Mouse (Mus musculus) brain, embryonic 18.5 days (tissue): ENCODE measurements around the gene Cenpp.

Experiments used
- DNase-seq: peaks from one replicate; pipeline ENCODE4 v3.0.0-alpha.2; 2012; ENCODE audit warnings: low read depth, low spot score

Cenpp gene

DNA sequence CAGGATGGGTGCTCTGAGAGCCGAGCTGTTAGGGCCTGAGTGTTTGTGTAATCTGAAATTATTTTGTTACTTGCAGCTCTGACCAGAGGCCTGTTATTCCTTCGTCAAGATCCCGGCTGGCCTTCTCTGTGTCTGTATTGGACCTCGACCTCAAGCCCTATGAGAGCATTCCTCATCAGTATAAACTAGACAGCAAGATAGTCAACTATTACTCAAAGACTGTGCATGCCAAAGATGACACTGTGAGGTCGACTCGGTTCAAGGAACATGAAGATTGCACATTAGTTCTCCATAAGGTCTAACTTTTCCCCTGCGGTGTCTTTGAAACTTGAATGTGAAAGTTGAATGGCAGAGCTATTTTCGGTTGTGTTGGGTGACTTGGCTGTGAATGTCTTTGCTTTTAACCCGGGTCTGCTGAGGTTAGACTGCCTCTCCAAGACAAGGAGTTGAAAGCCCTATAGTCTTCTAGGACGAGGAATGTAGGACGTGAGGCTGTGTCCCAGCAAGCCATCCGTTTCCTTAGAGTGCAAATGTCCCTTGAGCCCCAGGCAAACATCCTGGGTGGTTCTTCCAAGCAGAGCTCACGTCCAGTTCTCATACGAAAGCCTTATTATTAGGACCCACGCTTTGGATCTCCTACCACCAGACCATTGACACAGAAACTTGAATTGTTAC lies 191.0 kb downstream of the Cenpp start:
- DNase-seq: no peak

DNA sequence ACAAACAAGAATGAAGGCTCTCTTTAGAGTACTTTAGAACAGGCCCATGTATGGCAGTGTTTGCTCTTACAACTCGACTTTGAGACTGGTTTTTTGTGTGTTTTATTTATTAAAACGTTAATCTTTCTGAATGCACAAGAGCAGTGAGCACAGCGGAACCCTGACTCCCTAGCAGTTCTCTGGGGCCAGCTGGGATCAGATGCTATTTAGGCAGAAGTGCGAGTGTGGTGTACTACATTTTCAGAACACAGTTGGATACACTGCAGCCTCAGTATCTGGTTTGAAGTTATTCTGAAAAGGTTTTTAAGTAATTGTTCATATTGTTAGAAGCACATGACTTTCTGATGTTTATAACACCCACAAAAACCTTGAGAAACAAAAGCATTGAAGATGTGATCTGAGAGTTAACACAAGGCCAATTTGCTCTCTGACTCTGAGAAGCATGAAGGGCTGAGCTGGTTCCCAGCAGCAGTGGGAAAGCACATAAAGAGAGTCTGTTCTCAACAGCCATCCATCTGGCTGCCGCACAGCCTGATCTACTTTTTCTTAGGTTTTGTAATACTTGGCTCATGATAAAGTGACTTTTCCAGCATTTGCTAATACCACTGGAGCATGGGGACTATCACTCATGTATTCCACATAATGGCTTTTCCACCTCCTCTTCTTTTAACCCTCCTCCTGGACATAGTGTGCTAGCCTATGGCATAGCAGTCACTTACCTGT lies 191.7 kb downstream of the Cenpp start:
- DNase-seq: no peak

DNA sequence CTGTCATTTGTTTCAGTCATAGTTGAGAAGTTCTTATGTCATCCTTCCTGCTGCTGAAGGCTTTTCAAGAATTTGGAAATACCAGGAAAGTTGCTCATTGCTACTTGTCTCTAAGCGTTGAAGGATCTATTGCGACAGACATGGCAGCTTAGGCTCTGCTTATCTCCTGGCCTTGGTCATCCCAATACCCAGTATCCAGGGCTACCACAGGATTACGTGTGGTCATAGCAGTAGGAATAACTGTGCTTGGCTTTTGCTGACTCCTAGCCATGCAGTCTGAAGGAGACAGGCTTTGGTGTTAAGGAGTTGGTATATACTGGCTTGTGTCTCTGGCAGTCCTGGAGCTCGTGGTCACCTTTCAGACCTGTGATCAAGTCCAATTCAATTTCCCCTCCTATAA lies 192.3 kb downstream of the Cenpp start:
- DNase-seq: no peak

DNA sequence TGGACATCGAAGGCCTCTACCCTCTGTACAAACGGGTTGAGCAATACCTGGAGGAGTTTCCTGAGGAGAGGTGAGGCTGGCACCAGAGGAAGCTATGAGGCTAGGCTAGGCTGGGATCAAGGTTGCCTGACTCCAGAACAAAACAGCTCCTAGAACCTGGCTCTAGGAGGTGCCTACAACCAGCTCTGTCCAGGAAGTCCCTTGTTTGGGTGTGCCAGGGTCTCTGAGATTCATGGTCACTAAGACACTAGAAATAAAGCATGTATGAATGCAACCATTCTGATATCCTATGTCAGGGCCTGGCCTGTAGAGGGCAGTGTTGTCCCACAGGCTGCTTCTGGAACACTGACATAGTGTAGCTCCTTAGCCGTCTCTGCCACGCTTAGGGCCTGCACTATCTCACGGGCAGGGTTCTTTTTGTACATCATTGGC lies 203.3 kb downstream of the Cenpp start:
- peak; percentile 36 for DNase-seq

DNA sequence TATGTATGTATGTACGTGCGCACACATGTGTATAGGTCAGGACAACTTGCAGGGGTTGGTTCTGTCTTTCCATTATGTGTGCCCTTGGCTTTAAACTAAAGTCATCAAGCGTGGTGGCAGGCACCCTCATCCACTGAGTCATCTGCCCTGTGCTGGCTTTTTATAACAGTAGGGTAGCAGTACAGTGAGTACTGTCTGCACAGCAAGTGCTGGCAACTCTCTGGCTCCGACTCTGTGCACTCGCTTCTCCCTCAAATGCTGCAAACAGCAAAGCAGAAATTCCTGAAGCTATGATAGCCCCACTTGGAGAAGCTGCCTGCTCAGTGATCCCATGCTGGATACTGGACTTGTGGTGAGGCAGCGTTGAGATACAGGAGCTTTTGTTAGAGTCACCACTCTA lies 208.1 kb downstream of the Cenpp start:
- DNase-seq: no peak

DNA sequence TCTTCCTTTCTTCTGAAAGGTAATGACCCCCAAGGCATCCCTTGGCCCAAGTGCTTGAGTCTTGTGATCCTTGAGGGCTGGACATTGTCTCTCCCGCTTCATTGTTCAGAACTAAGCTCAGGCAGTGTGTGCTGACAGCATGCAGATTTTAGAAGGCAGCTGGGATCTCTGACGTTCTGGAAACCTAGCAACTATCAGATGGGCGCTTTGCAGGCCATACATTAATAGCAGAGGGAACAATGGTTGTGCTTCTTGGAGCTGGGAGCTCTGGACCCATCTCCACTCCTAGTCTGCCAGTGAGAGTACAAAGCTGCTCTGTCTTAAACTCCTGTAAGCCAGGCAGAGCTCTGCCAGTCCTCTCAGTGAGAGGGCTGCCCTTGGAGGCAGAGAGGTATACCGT lies 216.4 kb downstream of the Cenpp start:
- no peak for DNase-seq

DNA sequence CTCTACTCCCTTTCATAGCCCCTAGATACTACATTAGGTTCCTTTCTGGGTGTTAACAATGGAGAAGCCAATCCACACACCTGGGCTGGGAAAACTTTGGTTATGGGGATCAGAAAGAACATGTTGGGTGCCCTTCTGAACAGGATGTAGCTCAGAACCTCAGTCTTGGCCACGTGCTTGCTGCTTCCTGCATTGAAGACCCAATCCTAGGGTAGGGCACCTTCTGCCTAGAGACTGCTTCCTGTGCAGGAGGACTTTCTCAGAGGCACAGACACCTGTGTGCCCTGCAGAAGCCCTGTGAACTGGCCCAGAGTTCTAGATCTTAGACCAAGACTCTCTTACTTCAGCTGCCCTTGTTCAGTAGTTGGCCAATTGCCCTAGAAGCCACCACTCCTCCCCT lies 216.8 kb downstream of the Cenpp start:
- DNase-seq: no peak

DNA sequence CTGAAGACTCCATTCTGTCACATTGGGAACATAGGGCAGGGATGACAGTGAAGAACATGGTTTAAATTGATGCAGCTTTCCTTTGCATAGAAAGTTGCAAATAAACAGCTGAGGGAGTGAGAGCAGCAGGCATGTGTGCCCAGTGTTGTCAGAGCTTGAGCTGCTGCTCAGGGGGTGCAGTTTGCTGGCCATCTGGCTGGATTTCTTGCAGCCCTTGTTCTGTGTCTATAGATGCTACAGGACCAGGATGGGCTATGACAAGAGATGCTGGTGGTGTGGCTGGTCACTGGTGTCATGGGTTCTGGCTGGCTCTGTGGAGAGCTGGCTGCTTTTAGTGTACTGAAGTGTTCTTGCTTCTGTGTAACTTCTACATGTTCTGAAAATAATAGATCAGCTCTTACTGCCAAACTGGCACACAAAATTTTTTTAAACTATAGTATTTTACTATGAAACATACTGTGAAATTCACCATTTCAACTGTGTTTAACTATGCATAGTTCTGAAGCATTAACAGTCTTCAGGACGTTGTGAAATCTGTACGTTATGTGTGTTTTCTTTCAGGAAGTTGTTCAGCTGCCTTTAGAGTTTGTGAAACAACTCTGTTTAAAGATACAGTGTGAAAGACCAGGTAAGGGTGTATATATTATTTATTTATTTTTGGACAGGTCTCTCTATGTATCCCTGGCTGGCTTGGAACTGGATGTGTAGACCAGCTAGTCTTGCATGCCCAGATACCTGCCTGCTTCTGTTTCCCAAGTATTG lies 219.1 kb downstream of the Cenpp start:
- DNase-seq: no peak

DNA sequence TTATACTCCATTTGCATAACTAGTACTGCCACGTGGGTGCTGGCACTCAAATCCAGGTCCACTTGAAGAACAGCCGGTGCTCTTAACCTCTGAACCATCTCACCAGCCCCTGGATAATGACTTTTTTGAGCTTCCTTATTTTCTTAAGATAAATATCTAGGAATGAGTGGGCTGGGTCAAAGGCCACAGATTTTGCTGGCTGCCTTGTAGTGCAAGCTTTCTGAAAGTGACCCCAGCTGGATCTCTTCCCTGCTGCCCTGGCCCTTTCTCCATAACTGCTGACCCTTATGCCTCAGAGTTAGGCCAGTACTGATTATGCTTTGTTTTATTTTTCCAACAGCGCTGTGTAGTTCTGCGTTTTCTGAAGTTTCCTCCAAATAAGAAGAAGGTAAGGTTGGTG lies 222.1 kb downstream of the Cenpp start:
- no peak for DNase-seq

DNA sequence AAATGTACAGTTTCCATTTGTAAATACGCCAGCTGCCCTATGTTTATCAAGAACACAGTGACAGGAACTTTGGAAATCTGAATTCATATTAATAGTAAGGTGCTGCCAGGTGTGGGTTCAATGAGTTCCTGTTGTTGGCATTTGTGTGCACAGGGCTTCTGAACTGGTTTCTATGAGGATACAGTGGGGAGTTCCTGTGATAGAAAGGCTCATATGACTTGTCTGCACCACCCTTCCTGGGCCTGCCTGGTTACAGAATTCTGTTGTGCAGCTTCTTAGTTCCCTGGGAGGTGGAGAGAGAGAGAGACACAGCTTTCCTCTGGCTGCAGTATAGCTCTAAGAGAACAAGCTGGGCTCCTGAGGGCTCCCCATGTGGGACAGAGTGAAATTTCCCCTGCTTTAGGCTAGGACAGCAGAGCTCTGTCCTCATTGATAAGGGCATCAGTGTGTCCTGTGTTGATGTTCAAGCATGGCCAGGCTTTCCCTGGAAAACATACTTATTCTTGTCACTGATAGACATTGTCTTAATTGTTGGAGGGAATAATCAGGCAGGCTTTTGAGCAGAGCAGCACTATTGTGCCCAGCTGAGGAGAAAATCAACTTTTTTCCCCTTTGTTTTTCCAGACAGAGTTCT lies 224.4 kb downstream of the Cenpp start:
- DNase-seq: no peak

DNA sequence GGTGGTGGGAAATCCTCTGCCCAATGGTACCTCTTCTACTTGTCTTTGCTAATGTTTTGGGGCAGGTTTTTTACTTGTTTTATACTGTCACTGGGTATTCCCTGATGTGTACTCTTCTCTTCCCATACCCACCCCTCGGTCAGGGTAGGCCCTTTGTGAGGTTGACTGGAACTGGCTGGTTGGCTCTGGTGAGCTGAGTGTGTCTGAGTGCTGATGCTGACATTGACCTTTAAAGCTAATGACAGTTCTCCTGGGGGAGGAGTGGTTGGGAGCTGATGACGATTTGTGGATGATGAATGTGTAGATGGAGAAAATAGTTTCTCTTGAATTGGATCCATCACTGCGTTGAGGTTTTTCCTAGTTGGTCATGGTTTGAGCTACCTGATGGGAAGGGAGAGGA lies 225.8 kb downstream of the Cenpp start:
- no peak for DNase-seq

DNA sequence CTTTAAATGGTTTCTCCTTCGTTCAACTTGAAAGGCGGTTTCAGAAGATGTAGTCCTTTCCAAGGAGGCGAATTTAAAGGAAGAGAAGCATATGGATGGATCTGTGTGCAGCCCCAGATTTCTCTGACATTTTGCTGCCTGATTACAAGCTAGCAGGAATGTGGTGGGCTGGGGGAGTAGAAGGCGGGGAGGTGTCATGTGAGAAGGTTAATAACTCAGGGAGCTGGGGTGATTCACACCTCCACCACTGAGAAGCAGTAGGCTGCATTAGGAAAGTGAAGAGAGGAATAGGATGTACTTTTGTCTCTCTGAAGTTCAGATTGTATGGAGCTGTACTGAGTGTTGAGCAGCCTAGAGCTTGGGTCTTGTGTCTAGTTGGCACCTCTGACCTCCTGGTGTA lies 230.6 kb downstream of the Cenpp start:
- DNase-seq: no peak

DNA sequence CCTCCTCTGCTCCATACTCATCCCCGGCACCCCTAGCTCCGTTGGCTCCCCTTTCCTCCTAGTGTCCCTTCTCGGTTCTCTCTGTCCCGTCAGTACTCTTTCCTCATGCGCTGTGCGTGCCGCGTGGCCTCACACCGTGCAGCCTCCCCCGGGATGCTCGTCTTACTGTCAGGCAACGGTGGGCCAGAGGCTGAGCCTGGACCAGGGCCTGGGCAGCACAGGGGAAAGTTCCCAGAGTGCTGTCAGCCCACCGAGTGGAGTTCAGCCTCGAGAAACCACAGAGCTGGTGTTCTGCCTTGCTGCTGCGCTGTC lies 231.0 kb downstream of the Cenpp start:
- DNase-seq: no peak

DNA sequence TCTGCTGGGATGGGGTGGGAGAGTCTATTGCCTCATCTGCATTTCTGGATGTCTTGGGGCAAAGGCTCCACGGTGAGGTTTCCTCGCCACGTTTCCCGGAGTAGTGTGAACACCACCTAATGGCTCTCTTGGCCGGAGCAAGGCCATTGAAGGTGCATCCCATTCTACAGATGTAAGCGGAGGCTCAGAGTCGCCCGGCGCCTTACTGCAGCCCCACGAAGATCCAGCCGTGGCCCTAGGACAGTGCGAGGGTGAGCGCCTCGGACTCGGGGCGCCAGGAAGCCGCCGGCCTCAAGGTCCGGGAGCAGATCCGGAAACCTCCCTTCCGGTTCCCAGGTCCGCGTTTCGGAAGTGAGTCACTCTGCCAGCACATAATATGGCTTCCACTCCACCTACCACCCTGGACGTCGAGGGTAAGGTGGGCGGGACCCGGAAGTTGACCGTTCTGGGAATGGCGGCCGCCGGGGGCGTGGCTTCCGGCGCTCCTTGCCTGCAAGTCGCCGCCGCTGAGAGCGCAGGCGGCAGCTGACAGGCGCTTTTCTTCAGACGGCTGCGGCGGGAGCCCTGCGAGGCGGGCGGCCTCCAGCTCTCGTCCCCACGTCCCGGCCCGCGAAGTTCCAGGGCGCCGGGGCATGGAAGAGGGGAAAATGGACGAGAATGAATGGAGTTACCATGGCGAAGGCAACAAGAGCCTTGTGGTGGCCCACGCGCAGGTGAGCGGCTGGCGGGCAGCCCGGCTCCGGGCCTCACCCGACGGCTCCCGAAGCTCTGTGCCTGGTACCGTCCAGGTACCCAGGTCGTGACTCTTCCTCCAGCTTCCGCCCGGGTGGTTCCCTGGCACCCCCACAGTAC lies 231.6 kb downstream of the Cenpp start, which contains the start of gene Ippk:
Gene Ippk (plus strand): TSS at position 496 of the 852 bp plus-strand sequence.
- peak; percentile 94 for DNase-seq
